Mouse (Mus musculus) mesoderm, embryonic 11.5 days (tissue): ENCODE results near the gene Pik3cb.

Source experiments
- DNase-seq: peaks from one replicate; pipeline ENCODE4 v3.0.0-alpha.2; 2012; ENCODE audit warnings: low read depth, low spot score

Pik3cb gene

DNA sequence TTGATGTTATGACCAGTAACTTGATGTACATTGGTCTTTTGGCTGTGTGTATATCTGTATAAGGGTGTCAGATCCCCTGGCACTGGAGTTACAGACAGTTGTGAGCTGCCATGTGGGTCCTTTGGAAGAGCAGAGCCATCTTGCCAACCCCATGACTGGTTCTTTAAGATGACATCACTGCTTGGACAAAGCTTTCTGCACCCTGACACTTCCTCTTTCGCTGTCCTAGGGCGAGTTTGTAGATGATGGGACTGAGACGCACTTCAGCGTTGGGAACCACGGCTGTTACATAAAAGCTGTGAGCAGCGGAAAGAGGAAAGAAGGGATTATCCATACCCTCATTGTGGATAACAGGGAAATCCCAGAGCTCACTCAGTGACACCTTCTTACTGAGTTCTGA is 139.1 kb downstream of the Pik3cb start:
- DNase-seq, result no peak

DNA sequence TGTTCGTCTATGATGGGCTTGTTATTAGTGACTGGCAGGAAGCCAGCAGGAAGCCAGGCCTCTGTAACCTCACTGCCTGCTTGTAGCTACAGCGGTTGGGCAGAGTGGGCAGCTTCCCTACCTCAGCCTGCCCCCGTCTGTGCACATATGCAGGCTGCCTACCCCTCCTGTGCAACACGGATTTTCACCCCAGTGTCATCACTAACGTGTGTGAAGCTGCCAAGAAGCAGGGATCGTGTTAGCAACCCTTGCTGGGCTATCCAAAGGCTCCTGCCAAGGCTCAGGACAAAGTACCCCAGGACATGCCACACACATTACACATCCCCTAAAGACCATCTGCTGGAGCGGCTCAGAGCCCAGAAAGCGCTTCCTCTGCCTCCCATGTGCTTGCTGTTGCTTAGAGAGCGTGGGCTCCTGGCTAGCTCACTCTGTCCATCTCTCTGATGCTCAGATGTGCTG is 140.5 kb downstream of the Pik3cb start:
- no peak for DNase-seq

DNA sequence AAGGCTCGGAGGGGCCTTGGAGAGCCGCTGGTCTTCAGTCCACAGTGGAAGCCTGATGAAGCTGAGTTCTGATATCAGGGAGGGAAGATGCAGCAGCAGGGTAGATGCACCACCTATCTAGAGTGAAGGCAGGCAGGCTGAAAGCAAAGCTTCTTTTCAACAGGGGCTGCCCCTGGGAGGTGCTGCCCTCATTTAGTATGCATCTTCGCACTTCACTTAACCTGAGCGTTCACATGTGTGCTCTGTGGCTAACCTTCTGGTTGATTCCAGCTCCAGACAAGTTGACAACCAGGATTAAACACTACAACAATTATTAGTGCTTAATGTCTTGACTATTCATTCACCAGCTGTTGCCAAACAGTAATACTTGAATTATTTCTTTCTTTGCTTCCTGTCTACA is 146.3 kb downstream of the Pik3cb start:
- DNase-seq, result no peak

DNA sequence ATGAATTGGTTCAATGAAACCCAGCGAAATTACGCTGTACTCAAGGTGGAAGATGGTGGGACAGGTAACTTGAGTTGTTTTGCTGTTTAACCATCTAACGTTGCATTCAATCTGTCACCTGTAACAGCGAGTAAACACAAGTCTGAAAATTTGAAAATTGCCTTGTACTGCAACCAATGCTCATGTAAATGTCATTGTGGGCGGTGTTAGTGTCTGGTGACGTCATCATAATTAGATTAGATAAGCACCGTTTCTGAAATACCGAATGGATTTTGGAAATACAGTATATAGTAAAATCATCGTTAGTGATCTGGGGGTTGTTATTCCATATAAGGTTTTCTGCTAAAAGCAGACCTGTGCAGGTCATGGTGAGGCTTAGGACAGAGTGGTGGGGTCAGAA is 153.3 kb downstream of the Pik3cb start:
- DNase-seq, result no peak
